Mouse (Mus musculus) right cerebral cortex, adult 18-20 months (tissue): ENCODE measurements at regions not wholly inside any gene's neighbourhood (a gene's known extent, or its start where the extent isn't known, plus 50 kb on each side); places are given as distances from the start of the nearest gene placed in this dataset.
A peak's percentile ranks its signal among the peaks of the same experiment; 100 is the strongest.

Experiments
- DNase-seq: peaks from one replicate; pipeline ENCODE4 v3.0.0; 2022; ENCODE audit warnings: mixed read lengths

GRCm38 (mm10) chr6:82860485-82860884 is 79.1 kb downstream of the Sema4f start:
- DNase-seq = no peak

- no peak for DNase-seq
Observed at GRCm38 (mm10) chr6:82856218-82856617, 82.0 kb upstream of the Hk2 start.

DNA sequence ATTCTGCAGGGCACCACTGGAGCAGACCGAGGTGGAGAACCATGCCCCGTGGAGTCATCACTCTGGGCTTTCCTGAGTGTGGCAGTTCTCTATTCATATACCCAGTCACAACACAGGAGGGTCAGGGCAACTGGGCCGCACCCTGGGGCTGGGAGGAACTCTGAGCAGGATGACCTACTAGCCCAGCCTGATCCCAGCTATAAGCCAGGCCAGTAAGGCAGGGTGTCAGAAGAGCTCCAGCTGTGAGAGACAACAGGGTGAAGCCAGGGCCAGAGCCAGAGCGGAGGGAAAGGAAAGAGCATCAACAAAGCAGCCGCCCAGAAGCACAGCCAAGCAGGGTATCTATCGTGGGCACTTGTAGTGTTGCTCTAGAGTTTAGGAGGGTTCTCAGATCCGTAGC is 81.1 kb upstream of the Hk2 start:
- DNase-seq = no peak

- no peak for DNase-seq
Observed at GRCm38 (mm10) chr6:82854780-82855179, 80.5 kb upstream of the Hk2 start.

DNA sequence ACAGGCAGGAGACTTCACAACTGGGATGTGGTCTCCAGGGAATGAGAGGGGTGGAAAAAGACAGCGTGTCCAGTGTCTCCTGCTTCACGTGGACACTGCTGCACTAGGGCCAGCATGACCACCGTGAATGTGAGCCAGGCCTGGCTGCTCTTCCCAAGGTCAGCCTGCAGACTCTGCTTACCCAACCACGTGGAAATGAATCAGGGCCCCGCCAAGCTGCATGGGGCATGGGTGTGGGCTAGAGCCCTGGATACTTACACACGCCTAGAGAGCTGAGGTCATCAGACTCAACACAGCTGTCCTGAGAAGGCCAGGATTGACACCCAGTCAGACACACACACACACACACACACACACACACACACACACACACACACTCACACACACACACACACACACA is 80.1 kb upstream of the Hk2 start:
- no peak for DNase-seq

DNA sequence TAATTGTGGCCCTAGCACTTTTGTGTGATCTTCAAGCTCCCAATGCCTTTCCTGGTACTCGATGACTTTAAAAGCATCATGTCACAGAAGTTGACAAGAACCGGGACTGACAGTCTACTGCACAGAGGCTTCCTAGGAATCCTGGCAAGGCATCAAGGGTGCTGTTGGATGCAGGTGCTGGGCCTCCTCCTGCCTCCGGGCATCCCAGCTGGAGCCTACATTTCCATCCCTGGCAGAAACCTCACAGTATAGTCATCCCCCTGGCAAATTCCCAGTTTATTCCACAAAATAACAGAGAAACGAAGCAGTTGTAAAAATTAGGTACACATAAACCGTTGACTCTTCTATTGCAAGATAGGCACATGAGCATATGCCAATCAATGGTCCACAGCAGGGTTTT is 78.8 kb upstream of the Hk2 start:
- DNase-seq = no peak

- no peak for DNase-seq
Observed at GRCm38 (mm10) chr6:82850556-82850955, 76.3 kb upstream of the Hk2 start.

DNA sequence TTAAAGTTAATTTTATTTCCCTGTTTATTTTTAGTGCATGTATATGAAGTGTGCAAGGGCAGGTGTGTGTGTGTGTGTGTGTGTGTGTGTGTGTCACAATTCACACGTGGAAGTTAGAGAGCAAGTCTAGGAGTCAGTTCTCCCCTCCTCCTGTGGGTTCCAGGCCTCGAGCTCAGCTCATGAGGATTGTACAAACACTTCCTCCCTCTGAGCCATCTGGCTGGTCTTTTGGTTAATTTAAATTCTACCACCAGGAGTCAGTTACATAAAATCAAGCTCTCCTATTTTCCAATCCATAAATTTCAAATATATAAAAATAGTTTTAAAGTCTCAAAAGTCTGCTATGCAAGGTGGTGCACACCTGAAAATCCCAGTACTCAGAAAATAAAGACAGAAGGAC is 73.3 kb upstream of the Hk2 start:
- DNase-seq = peak; percentile 46

- DNase-seq = no peak
Observed at GRCm38 (mm10) chr6:82846587-82847150, 72.4 kb upstream of the Hk2 start.

DNA sequence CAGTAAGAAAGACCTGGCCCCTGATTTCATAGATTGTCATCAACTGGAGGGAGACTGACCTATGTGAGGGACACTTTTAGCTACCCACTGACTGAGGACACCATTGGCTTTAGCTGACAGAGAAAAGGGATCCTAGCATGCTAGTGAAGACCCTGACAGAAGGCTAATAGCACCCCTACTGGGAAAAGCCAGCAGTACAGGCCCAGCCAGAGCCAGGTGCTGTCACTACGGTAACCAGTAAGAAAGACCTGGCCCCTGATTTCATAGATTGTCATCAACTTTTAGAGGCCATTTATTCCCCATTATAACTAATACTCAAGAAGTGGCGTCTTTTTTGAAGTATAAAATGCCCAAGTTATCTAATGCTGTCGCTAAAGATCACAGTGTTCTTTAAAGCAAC is 70.2 kb upstream of the Hk2 start:
- no peak for DNase-seq

DNA sequence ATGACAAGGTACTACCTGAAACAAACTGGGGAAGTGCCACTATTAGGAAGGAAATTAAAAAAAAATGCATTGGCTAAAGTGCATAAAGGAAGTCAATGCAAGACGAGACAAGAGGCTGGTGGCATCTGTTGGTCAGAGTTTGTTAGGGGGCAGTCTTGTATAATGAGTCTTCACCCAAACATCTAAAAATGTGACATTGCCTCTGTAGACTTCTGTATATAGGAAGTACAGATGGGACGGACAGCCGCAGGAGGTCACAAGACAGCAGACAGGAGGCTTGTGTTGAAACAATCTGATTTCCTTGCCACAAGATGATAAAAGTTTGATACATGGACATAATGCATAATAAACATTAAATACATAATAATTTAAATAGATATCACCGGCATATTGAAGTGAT is 69.6 kb upstream of the Hk2 start:
- no peak for DNase-seq

DNA sequence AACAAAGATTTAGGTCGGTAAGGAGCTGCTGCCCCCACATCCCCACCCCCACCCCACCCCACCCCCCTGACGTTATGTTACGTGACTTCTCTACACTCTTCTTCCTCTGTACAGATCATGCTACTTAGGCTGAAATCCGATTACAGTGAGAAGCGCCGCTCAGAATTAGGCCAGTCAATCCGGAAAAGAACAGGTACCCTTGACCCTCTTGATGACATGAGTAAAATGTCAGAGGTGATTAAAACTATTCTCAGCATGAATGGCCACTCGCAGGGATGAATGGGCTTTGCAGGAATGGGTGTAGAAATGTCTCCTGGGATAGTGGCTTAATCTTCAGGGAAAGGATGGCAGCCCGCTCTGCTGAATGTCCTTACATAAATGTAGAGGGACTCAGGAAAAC is 63.0 kb upstream of the Hk2 start:
- DNase-seq = no peak

DNA sequence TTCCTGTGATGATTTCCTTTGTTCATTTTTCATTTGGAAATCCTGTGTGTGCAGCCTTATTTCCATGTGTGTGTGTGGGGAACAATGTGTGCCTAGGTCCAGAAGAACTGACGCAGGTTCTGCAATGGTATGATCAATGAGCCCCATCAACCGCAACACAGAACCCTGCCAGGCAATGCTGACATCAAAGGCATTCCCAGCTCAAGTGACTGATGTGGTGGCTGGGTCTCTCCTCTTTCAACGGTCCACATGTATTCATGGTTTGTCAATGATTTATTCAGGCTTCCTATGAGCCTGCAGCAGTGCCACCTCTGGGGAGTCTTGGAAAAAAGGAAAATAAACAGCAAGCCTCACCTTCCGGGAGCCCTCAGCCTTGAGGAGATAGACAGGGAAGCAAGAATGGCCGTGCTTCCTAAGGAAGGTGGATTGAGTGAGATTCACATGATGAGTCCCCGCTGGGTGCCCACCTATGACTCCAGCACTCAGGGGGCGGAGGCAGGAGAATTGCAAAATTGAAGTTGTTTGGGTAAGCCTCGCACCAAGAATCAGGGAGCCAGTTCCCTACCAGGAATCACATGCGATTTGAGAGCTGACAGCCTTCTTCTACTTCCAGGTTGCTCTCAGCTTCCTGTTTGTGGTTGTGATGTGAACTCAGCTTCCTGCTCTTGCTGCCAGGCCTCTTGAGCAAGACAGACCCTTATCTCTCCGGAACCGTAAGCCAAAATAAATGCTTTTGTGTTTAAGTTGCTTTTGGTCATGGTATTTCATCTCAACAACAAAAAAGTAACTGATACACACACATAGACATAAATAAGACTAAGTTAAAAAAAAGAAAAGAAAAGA is 61.2 kb upstream of the Hk2 start:
- DNase-seq = no peak

DNA sequence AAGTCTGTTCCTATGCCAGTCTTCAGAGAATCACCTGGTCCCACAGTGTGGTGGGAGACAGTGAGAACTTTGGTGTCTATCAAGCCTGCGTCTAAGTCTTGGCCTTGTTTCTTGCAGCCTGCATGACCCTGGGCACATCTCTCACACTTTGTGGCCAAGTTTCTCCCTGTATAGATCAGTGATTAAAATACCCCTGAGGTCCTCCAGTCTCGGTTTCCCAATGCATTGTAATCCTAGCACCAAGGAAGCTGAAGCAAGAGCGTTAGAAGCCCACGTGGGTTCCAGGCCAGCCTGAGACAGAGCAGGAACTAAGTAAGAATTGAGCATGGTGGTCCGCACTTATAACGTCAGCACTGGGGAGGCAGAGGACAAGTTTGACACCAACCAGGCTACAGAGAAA is 59.6 kb upstream of the Hk2 start:
- no peak for DNase-seq

DNA sequence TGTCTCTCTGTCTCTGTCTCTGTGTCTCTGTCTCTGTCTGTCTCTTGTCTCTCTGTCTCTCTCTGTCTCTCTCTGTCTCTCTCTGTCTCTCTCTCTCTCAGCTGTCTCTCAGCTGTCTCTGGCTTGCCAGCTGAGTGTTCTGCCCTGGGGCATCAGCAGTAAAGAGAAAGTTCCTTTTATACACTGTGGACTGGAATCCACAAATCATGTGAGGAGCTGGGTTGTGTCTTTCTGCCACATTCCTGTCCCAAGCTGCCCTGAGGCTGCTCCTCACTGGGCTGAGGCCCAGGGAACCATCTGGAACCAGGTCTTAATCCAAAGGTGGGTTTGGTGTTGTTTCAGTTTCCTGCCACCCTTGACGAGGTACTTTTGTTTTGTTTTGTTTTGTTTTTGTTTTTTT is 57.0 kb upstream of the Hk2 start:
- DNase-seq = no peak

DNA sequence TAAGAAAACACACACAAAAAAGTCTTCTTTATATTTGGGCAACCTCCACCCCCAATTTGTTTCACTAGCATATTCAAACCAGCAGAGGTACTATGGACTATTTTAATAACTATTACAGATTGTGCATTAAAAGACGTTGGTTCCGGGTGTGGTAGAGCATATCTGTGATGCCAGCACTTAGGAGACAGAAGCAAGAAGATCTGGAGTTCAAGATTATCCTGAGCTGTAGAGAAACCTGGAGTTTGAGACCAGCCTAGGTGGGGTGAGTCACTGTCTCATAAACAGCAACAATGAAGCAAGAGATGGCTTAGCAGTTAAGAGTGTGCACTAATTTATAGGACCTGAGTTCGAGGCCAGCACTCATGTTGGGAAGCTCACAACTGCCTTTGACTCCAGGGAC is 50.4 kb upstream of the Hk2 start:
- DNase-seq = no peak

- no peak for DNase-seq
Observed at GRCm38 (mm10) chr6:82824240-82824639, 50.0 kb upstream of the Hk2 start.
